Mouse (Mus musculus): ENCODE measurements around the gene Ninj2. TPM values are rescaled to one million over a fixed set of nuclear protein-coding genes. Genes with fewer than 3 reads are reported as not detected.

The Ninj2 gene
- polyA plus RNA-seq (2012; ENCODE audit: insufficient read depth, low replicate concordance): not detected in 2 replicates

DNA sequence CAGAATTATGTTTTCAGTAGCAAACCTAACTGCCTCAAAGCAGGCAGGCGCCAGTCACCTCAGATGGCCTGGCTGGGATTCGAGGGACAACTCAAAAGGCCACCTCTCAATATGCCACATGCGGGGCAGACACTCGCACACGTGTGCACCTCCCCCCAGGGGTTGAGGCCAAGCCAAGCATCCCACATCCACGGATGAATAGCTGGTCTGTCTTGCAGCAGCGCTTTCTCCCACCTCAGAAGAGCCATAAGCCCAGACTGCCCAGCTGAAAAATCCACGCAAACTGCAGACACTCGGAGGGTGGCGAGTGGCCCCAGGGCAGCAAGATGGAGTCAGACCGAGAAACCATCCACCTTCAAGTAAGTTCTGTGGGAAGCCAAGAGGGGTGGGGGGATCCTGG, at the start of gene Ninj2:
TSS of gene Ninj2 (plus strand) at position 251 of the 400 bp plus-strand sequence.
- peaks cover 38% of the 10 kb centered on the region for H3K4me1 ChIP-seq
- TF ChIP-seq FLI1 (IDR thresholded peaks at IDR 0.05; ENCODE audit: low read length) (no peak), GATA1 (IDR thresholded peaks at IDR 0.05; ENCODE audit: borderline replicate concordance, low read length) (no peak)
- H3K4me3 ChIP-seq (replicated peaks): no peak within 1 kb of the TSS
- H3K9me3 ChIP-seq: no peaks in the 10 kb centered on the region
- no peaks in the 10 kb centered on the region for H3K27me3 ChIP-seq (replicated peaks)
- no peaks in the 10 kb centered on the region for H3K36me3 ChIP-seq (replicated peaks; ENCODE audit: low read length)

DNA sequence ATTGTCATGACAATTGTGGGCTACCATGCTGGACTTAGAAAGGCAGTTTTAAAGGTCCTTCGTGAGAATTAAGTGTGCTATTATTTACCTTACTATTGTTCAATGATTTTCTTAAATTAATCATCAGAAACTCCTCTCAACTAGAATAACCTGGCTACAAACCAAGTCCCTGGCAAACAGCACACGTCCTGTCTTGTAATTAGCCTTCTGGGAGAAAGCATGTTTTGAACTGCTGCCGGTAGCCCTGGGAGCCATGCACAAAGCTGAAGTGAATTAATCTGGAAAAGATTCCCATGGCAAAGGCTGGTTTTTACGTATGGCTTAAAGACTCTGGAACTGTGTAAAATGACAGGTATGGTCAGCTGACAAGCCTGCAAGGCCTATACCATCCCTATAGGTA, 47.7 kb upstream of the Ninj2 start:
- Histone ChIP-seq H3K9me3 (no peaks in the 10 kb centered on the region), H3K4me1 (peaks cover 11% of the 10 kb centered on the region), H3K36me3 (replicated peaks; ENCODE audit: low read length) (no peaks in the 10 kb centered on the region), H3K27me3 (replicated peaks) (no peaks in the 10 kb centered on the region), H3K4me3 (replicated peaks) (no peak overlapping the region)
- TF ChIP-seq FLI1 (IDR thresholded peaks at IDR 0.05; ENCODE audit: low read length) (no peak), GATA1 (IDR thresholded peaks at IDR 0.05; ENCODE audit: borderline replicate concordance, low read length) (no peak)

DNA sequence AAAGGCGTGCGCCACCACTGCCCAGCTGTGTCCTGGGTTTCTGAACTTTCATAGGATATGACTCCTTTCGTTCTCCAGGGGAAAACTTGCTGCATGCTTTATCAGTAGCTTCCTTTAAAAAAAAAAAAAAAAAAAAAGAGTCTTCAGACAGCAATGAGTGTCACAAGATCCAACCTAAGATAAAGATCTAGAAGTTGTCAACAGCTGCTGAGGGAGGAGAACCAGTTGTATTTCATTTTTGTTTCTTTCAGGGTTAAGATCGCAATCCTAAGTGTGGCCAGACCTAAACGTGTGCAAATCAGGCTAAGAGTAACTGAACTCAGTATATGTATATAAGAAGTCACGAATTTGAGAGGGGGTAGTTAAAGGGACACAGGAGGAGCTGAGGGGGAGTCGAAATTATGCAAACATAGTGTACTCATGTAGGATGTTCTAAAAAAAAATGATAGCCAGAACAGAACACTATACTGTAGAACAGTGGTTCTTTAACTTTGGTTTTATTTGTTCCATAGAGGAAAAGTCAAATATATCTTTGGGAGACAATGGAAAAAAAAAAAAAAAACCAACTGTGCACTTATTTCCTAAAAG, 45.4 kb upstream of the Ninj2 start:
- no peaks in the 10 kb centered on the region for H3K27me3 ChIP-seq (replicated peaks)
- TF ChIP-seq FLI1 (IDR thresholded peaks at IDR 0.05; ENCODE audit: low read length) (no peak), GATA1 (IDR thresholded peaks at IDR 0.05; ENCODE audit: borderline replicate concordance, low read length) (no peak)
- H3K36me3 ChIP-seq (replicated peaks; ENCODE audit: low read length): no peaks in the 10 kb centered on the region
- H3K9me3 ChIP-seq: no peaks in the 10 kb centered on the region
- peaks cover 2% of the 10 kb centered on the region for H3K4me1 ChIP-seq
- H3K4me3 ChIP-seq (replicated peaks): no peak overlapping the region

GRCm38 (mm10) chr6:120054412-120054811, 38.7 kb upstream of the Ninj2 start:
- Histone ChIP-seq H3K9me3 (no peaks in the 10 kb centered on the region), H3K4me3 (replicated peaks) (no peak overlapping the region), H3K36me3 (replicated peaks; ENCODE audit: low read length) (no peaks in the 10 kb centered on the region), H3K4me1 (no peaks in the 10 kb centered on the region; the same call in 1 of the 2 replicates), H3K27me3 (replicated peaks) (peaks cover 3% of the 10 kb centered on the region)
- no peak for TF ChIP-seq FLI1 (IDR thresholded peaks at IDR 0.05; ENCODE audit: low read length)
- TF ChIP-seq GATA1 (IDR thresholded peaks at IDR 0.05; ENCODE audit: borderline replicate concordance, low read length): no peak

DNA sequence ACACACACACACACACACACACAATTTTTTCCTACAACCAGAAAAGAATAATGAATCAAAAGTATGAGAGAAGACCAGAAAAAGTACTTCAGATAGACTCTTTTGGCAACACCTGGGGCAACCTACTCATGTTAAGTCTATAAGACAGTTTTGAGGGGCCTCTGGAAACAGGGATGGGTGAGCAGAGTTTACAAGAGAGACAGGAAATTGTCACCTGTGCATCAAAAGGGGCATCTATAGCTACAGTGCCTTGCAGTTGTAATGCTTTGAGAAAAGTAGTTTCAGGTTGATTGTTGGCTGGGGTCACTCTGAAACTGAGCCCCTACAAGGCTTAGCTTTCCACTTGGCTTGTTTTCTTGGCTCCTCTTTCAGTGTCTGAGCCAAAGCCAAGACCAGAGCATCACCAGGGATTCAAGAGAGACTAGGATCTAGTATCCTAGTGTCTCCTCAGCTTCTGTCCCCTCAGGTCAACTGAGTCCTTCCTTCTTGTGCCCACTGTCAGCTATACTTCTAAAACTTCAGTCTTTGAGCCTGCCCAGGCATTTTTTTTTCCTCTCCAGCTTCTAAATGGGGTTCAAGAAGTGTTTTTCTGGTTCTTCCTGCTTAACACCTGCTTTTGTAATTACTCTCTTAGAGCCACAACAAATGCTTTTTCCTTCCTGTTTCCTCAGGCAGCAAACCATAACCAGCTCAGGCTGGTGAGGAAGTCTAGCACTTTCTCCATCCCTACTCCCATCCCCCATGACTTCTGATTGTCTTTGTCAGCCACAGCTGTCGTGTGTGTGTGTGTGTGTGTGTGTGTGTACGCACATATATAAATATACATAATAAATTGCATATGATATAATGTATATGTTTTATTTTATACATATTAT, 37.2 kb upstream of the Ninj2 start:
- no peaks in the 10 kb centered on the region for H3K36me3 ChIP-seq (replicated peaks; ENCODE audit: low read length)
- peaks cover 3% of the 10 kb centered on the region for H3K27me3 ChIP-seq (replicated peaks)
- no peaks in the 10 kb centered on the region for H3K9me3 ChIP-seq
- TF ChIP-seq GATA1 (IDR thresholded peaks at IDR 0.05; ENCODE audit: borderline replicate concordance, low read length) (no peak), FLI1 (IDR thresholded peaks at IDR 0.05; ENCODE audit: low read length) (no peak)
- no peak overlapping the region for H3K4me3 ChIP-seq (replicated peaks)
- H3K4me1 ChIP-seq: no peaks in the 10 kb centered on the region; the same call in 1 of the 2 replicates

DNA sequence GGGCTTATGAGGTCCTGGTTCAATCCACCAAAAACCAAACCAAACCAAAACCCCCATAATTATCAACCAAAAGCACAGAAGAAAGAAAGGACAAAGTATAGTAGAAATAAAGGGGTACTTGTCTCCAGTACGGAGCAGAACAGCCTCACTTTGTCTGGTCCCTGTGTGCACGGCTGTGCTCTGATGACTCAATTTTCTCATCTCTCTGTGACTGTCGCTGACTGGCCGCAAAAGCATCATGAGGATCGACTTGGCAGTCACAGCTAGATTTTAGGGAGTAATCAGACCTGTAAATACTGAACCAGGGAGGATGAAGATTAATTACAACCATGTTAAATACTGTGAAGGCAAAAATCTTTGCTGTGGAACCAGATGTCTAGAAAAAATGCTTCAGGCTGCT, 30.2 kb upstream of the Ninj2 start:
- H3K36me3 ChIP-seq (replicated peaks; ENCODE audit: low read length): no peaks in the 10 kb centered on the region
- H3K27me3 ChIP-seq (replicated peaks): peaks cover 3% of the 10 kb centered on the region
- H3K4me3 ChIP-seq (replicated peaks): no peak overlapping the region
- TF ChIP-seq FLI1 (IDR thresholded peaks at IDR 0.05; ENCODE audit: low read length) (no peak), GATA1 (IDR thresholded peaks at IDR 0.05; ENCODE audit: borderline replicate concordance, low read length) (no peak)
- peaks cover 6% of the 10 kb centered on the region; the same call in 1 of the 2 replicates for H3K4me1 ChIP-seq
- H3K9me3 ChIP-seq: 0 out of 2 replicates have a peak, but pooled peaks cover 5% of the 10 kb centered on the region

DNA sequence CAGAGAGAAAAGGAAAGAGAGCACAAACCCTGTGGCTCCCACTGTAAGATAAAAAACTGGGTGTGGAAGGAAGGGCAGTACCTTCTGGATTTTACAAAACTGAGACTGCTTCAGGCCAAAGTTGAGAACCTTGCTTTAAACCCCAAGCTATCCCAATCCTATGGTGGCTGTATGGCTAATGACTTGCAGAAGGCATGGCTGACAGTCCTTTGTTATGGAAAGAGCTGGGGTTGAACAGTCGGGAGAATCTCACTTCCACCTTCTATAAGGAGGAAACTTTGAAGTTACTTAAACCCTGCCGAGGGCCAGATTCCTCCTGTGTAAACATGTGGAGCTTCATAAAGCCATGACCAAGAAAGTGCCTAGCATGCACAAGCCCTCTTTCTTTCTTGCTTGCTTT, 28.5 kb upstream of the Ninj2 start:
- Histone ChIP-seq H3K9me3 (peaks cover 8% of the 10 kb centered on the region; the same call in 1 of the 2 replicates), H3K36me3 (replicated peaks; ENCODE audit: low read length) (no peaks in the 10 kb centered on the region), H3K4me1 (peaks cover 6% of the 10 kb centered on the region; the same call in 1 of the 2 replicates), H3K4me3 (replicated peaks) (no peak overlapping the region), H3K27me3 (replicated peaks) (no peaks in the 10 kb centered on the region)
- TF ChIP-seq FLI1 (IDR thresholded peaks at IDR 0.05; ENCODE audit: low read length) (no peak), GATA1 (IDR thresholded peaks at IDR 0.05; ENCODE audit: borderline replicate concordance, low read length) (no peak)

GRCm38 (mm10) chr6:120065552-120066177, 27.5 kb upstream of the Ninj2 start:
- TF ChIP-seq FLI1 (IDR thresholded peaks at IDR 0.05; ENCODE audit: low read length): no peak
- TF ChIP-seq GATA1 (IDR thresholded peaks at IDR 0.05; ENCODE audit: borderline replicate concordance, low read length): no peak
- peaks cover 6% of the 10 kb centered on the region; the same call in 1 of the 2 replicates for H3K4me1 ChIP-seq
- no peak overlapping the region for H3K4me3 ChIP-seq (replicated peaks)

DNA sequence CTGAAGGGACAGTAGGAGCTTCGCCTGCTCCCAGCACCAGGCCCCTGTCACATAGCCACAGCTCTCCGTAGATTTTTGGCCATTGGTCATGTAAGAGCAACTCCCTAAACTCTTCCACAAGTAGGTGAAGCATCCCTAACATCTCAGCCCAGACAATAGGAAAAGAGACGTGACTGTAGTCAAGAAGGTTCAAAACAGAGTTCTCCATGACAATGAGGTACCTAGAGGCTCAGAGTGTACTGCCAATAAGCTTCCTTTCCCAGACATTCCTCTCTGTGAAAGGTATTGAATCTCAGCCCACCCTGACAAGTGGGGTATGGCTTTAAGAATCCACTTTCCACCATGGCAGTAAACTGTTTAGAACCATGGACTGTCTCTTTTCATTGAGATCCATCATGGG, 23.6 kb upstream of the Ninj2 start:
- Histone ChIP-seq H3K4me3 (replicated peaks) (no peak overlapping the region), H3K27me3 (replicated peaks) (peaks cover 4% of the 10 kb centered on the region), H3K36me3 (replicated peaks; ENCODE audit: low read length) (no peaks in the 10 kb centered on the region), H3K9me3 (peaks cover 16% of the 10 kb centered on the region), H3K4me1 (peaks cover 6% of the 10 kb centered on the region)
- TF ChIP-seq GATA1 (IDR thresholded peaks at IDR 0.05; ENCODE audit: borderline replicate concordance, low read length) (no peak), FLI1 (IDR thresholded peaks at IDR 0.05; ENCODE audit: low read length) (no peak)

More at GRCm38 (mm10) chr6:120065552-120066177, 27.5 kb upstream of the Ninj2 start:
- H3K9me3 ChIP-seq: peaks cover 18% of the 10 kb centered on the region; the same call in 1 of the 2 replicates
- H3K27me3 ChIP-seq (replicated peaks): peaks cover 4% of the 10 kb centered on the region
- H3K36me3 ChIP-seq (replicated peaks; ENCODE audit: low read length): no peaks in the 10 kb centered on the region

Data from megakaryocyte, embryonic 14.5 days (primary cell).